Mouse (Mus musculus): ENCODE results near the gene Slc25a11. TPM values are rescaled to one million over a fixed set of nuclear protein-coding genes. Genes with fewer than 3 reads are reported as not detected.

The Slc25a11 gene
- polyA plus RNA-seq, 1 experiment from 2014 or later, result 152 TPM

DNA sequence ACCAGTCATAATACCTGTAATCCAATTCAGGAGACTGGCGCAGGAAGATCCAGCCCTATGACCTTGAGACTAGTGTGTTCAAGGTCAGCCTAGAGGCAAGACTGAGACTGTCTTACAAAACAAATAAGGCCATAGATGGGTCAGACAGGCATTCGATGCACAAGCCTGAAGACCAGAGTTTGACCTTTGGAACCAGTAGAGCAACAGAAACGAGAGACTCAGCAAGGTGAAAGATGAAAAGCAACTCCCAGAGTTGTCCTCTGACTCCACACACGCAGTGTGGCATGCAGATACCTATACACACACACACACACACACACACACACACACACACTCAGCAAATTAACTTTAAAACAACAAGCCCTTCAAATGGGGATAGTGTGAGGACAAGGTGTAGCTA lies 20.4 kb downstream of the Slc25a11 start:
- Histone ChIP-seq H3K4me3 (no peak overlapping the region), H3K27ac (no peak overlapping the region), H3K4me1 (no peaks in the 10 kb centered on the region), H3K36me3 (no peaks in the 10 kb centered on the region), H3K27me3 (replicated peaks) (no peaks in the 10 kb centered on the region), H3K9me3 (no peaks in the 10 kb centered on the region), H3K4me2 (replicated peaks) (no peak overlapping the region), H3K9ac (no peak overlapping the region)
- no peak for ATAC-seq (ENCODE audit: low FRiP score, low read depth)
- WGBS, result 79% methylated on average over 4 of the region's 4 CpGs

DNA sequence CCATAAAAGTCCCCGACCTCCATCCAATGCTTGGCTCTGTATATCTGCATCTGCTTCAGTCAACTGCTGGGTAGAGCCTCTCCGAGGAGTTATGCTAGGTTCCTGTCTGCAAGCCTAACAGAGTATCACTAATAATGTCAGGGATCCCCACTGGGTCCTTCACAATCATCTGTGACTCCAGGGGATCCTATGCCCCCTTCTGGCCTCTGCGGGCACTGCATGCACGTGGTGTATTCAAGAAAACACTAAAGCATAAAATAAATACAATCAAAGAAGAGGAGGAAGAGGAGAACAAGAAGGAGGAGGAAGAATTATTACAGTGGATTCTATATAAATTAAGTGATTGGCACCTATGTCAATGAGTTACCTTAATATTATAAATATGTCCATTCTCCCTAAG lies 21.8 kb downstream of the Slc25a11 start:
- H3K9ac ChIP-seq, result no peak overlapping the region
- whole genome bisulfite sequencing, result 48% methylated on average over 4 of the region's 4 CpGs
- ATAC-seq (ENCODE audit: low FRiP score, low read depth), result no peak

DNA sequence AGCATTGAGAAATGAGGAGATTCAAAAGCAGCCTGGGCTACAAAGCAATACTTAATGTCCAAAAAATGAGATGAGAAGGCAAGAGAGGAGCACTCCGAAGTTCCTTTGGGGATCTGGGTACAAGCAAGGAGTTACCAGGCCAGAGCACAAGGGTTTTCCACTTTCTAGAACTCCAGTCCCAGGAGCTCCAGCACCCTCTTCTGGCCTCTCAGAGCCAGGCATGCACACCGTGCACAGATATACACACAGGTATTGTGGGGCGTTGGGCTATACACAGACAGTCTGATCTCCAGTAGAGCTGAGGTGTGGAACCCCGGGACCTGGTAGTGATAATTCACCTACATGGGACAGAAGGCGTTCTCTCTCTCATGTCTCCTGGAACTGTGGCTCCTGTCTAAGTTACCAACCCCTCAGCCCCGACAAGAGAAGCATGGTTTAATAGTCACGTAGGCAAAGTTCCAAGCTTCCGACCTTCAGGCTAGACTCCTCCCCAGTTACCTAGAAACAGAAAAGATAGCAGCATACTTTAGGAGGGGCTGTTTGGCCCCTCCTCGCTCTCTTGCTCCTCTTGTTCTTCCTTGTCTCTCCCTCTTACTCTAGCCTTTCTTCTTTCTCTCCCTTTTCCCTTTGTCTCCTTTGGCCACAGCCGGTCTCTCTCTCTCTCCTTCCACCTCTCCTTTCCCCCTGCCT lies 24.1 kb downstream of the Slc25a11 start:
- no peak for ATAC-seq (ENCODE audit: low FRiP score, low read depth)
- H3K4me2 ChIP-seq (replicated peaks), result no peak overlapping the region

More for the DNA sequence above, 21.8 kb downstream of the Slc25a11 start:
- Histone ChIP-seq H3K27ac (no peak overlapping the region), H3K36me3 (no peaks in the 10 kb centered on the region), H3K4me3 (no peak overlapping the region), H3K4me2 (replicated peaks) (no peak overlapping the region), H3K27me3 (replicated peaks) (no peaks in the 10 kb centered on the region), H3K9me3 (no peaks in the 10 kb centered on the region), H3K4me1 (no peaks in the 10 kb centered on the region)

GRCm38 (mm10) chr11:70621972-70622814 lies 25.1 kb downstream of the Slc25a11 start:
- Histone ChIP-seq H3K27me3 (replicated peaks) (no peaks in the 10 kb centered on the region), H3K4me2 (replicated peaks) (no peak overlapping the region), H3K27ac (no peak overlapping the region), H3K4me3 (no peak overlapping the region), H3K9me3 (no peaks in the 10 kb centered on the region), H3K4me1 (no peaks in the 10 kb centered on the region), H3K9ac (no peak overlapping the region), H3K36me3 (no peaks in the 10 kb centered on the region)
- WGBS, result 44% methylated on average over 7 of the region's 7 CpGs
- ATAC-seq (ENCODE audit: low FRiP score, low read depth), result no peak

More for the DNA sequence above, 24.1 kb downstream of the Slc25a11 start:
- Histone ChIP-seq H3K9me3 (no peaks in the 10 kb centered on the region), H3K4me3 (no peak overlapping the region), H3K27ac (no peak overlapping the region), H3K4me1 (no peaks in the 10 kb centered on the region), H3K9ac (no peak overlapping the region), H3K36me3 (no peaks in the 10 kb centered on the region), H3K27me3 (replicated peaks) (no peaks in the 10 kb centered on the region)
- WGBS, result 84% methylated on average over 10 of the region's 10 CpGs

GRCm38 (mm10) chr11:70619101-70619500 lies 28.2 kb downstream of the Slc25a11 start, which contains the start of gene Chrne:
Gene Chrne, minus strand, starts transcription at chr11:70619216.
- no peaks in the 10 kb centered on the region for H3K9me3 ChIP-seq
- no peaks in the 10 kb centered on the region for H3K36me3 ChIP-seq
- no peak within 1 kb of the TSS for H3K9ac ChIP-seq
- H3K4me1 ChIP-seq, result peaks cover 7% of the 10 kb centered on the region
- no peak within 1 kb of the TSS for H3K4me3 ChIP-seq
- H3K27me3 ChIP-seq (replicated peaks), result peaks cover 13% of the 10 kb centered on the region; the same call in 1 of the 2 replicates
- WGBS, result 65% methylated on average over 1 of the region's 1 CpGs
- ATAC-seq (ENCODE audit: low FRiP score, low read depth), result no peak
- no peak within 1 kb of the TSS for H3K27ac ChIP-seq
- no peak within 1 kb of the TSS for H3K4me2 ChIP-seq (replicated peaks)

- H3K27ac ChIP-seq, result no peak within 1 kb of the TSS
Measured at GRCm38 (mm10) chr11:70615516-70616093, 31.7 kb downstream of the Slc25a11 start, which contains the start of gene 4930544D05Rik. Gene 4930544D05Rik, plus strand, starts transcription at chr11:70615848.

DNA sequence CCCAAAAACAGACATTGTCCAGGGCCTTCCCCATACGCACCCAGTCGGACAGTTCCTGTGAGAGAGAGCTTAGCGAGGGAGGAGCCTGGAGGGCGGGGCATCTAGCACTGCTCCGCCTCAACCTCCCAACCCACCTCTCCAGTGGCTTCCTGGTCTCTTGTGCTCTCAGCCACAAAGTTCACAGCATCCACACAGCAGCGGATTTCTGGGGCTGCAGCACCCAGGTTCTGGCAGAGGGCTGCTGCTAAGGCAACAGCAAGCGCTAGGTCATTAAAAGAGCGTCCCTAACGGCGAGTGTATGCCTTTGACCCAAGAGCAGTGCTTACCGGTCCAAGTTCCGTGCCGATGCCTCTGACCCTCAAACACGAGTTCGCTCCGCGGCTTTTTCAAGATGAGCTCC lies 32.2 kb downstream of the Slc25a11 start:
- H3K9me3 ChIP-seq, result no peaks in the 10 kb centered on the region
- H3K4me1 ChIP-seq, result peaks cover 7% of the 10 kb centered on the region
- peak; percentile 50; the same call in 1 of the 2 replicates for ATAC-seq (ENCODE audit: low FRiP score, low read depth)
- H3K9ac ChIP-seq, result 0 out of 2 replicates have a peak overlapping the region, but pooled peaks have one; percentile 29
- H3K36me3 ChIP-seq, result peaks cover 32% of the 10 kb centered on the region
- H3K27ac ChIP-seq, result no peak overlapping the region
- 3% methylated on average over 17 of the region's 17 CpGs for WGBS
- peaks cover 13% of the 10 kb centered on the region; the same call in 1 of the 2 replicates for H3K27me3 ChIP-seq (replicated peaks)
- H3K4me3 ChIP-seq, result peak overlapping the region; percentile 8; the same call in 1 of the 2 replicates
- peak overlapping the region; percentile 58 for H3K4me2 ChIP-seq (replicated peaks)

More at GRCm38 (mm10) chr11:70615516-70616093, 31.7 kb downstream of the Slc25a11 start, which contains the start of gene 4930544D05Rik:
- H3K4me3 ChIP-seq, result peak within 1 kb of the TSS; percentile 8; the same call in 1 of the 2 replicates
- no peak for ATAC-seq (ENCODE audit: low FRiP score, low read depth)
- no peaks in the 10 kb centered on the region for H3K9me3 ChIP-seq
- WGBS, result 15% methylated on average over 21 of the region's 21 CpGs
- 0 out of 2 replicates have a peak within 1 kb of the TSS, but pooled peaks have one; percentile 29 for H3K9ac ChIP-seq
- peaks cover 13% of the 10 kb centered on the region; the same call in 1 of the 2 replicates for H3K27me3 ChIP-seq (replicated peaks)
- peak within 1 kb of the TSS; percentile 58 for H3K4me2 ChIP-seq (replicated peaks)
- peaks cover 7% of the 10 kb centered on the region for H3K4me1 ChIP-seq
- peaks cover 26% of the 10 kb centered on the region for H3K36me3 ChIP-seq

DNA sequence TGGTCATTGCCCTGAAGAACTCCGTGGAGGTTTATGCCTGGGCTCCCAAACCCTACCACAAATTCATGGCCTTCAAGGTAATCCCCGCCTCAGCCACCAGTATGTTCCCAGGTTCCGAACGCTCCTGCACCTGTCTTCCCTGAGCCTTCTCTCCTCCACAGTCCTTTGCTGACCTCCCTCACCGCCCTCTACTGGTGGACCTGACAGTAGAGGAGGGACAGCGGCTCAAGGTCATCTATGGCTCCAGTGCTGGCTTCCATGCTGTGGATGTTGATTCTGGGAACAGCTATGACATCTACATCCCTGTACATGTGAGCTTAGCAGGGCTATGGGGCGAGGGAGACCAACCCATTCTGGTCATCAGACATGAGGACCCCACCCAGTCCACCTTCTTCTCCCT lies 34.8 kb downstream of the Slc25a11 start:
- WGBS, result 82% methylated on average over 7 of the region's 7 CpGs
- H3K36me3 ChIP-seq, result peaks cover 57% of the 10 kb centered on the region
- H3K4me1 ChIP-seq, result peaks cover 7% of the 10 kb centered on the region
- H3K27me3 ChIP-seq (replicated peaks), result peaks cover 13% of the 10 kb centered on the region; the same call in 1 of the 2 replicates
- H3K27ac ChIP-seq, result no peak overlapping the region
- no peak overlapping the region for H3K9ac ChIP-seq
- no peak overlapping the region for H3K4me2 ChIP-seq (replicated peaks)
- no peak overlapping the region for H3K4me3 ChIP-seq
- no peaks in the 10 kb centered on the region for H3K9me3 ChIP-seq
- ATAC-seq (ENCODE audit: low FRiP score, low read depth), result no peak

GRCm38 (mm10) chr11:70610752-70611151 lies 36.5 kb downstream of the Slc25a11 start:
- peaks cover 75% of the 10 kb centered on the region for H3K36me3 ChIP-seq
- ATAC-seq (ENCODE audit: low FRiP score, low read depth), result no peak
- H3K27me3 ChIP-seq (replicated peaks), result peaks cover 7% of the 10 kb centered on the region; the same call in 1 of the 2 replicates
- no peaks in the 10 kb centered on the region for H3K9me3 ChIP-seq
- no peak overlapping the region for H3K9ac ChIP-seq
- H3K4me3 ChIP-seq, result no peak overlapping the region
- peaks cover 8% of the 10 kb centered on the region for H3K4me1 ChIP-seq
- no peak overlapping the region for H3K27ac ChIP-seq
- WGBS, result 86% methylated on average over 4 of the region's 4 CpGs
- H3K4me2 ChIP-seq (replicated peaks), result no peak overlapping the region

DNA sequence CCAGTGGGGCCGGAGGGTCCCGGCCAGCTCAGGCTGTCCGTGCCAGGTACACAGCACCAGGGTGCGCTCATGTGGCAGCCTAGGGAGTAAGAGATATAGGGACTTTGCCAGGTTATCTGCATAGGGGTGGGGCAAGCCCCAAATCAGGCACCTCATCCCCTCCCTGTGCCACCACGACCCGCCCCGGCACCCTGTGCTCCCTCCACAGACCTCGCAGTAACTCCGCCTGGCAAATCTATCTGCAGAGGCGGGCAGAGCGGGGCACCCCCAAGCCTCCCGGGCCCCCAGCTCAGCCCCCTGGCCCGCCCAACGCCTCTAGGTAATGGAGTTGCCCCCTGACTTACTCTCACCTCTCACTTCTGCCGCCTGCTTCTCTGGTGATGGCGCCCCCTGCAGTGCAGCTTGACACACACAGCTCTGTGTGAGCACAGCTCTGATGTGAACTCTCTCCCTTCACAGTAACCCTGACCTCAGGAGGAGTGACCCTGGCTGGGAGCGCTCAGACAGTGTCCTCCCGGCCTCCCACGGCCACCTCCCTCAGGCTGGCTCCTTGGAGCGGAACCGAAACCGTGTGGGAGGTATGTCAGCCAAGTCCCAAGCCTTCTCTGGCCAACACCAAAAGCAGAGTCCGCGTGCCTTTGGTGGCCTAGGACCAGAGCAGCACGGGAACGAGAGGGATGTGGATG lies 38.8 kb downstream of the Slc25a11 start:
- Histone ChIP-seq H3K27me3 (replicated peaks) (no peaks in the 10 kb centered on the region), H3K36me3 (peaks cover 95% of the 10 kb centered on the region), H3K4me2 (replicated peaks) (no peak overlapping the region), H3K9me3 (no peaks in the 10 kb centered on the region), H3K4me1 (0 out of 2 replicates have a peak, but pooled peaks cover 2% of the 10 kb centered on the region), H3K27ac (no peak overlapping the region), H3K4me3 (no peak overlapping the region), H3K9ac (no peak overlapping the region)
- no peak for ATAC-seq (ENCODE audit: low FRiP score, low read depth)
- 91% methylated on average over 26 of the region's 26 CpGs for WGBS

- Histone ChIP-seq H3K4me2 (replicated peaks) (no peak overlapping the region), H3K9me3 (no peaks in the 10 kb centered on the region), H3K9ac (no peak overlapping the region), H3K4me3 (no peak overlapping the region), H3K36me3 (peaks cover 86% of the 10 kb centered on the region), H3K4me1 (0 out of 2 replicates have a peak, but pooled peaks cover 2% of the 10 kb centered on the region), H3K27me3 (replicated peaks) (no peaks in the 10 kb centered on the region), H3K27ac (no peak overlapping the region)
- 93% methylated on average over 9 of the region's 9 CpGs for WGBS
- no peak for ATAC-seq (ENCODE audit: low FRiP score, low read depth)
Measured at GRCm38 (mm10) chr11:70607611-70608010, 39.7 kb downstream of the Slc25a11 start.

Measured in neural tube, embryonic 12.5 days (tissue).